Mouse (Mus musculus) ES-E14 (cell line): ENCODE data around the gene Phyh.

Source experiments
- CHD2 ChIP-seq: IDR thresholded peaks from 2 replicates; pipeline ENCODE4 v1.6.1; 2014; ENCODE audit warnings: mild to moderate bottlenecking, low read depth, low read length, inconsistent platforms
- HCFC1 ChIP-seq: IDR thresholded peaks from 2 replicates; pipeline ENCODE4 v1.6.1; 2012; ENCODE audit warnings: low read length, inconsistent platforms, borderline replicate concordance; ENCODE audit not compliant: insufficient read depth
- MAFK ChIP-seq: IDR thresholded peaks from 2 replicates; pipeline ENCODE4 v1.6.1; 2014; ENCODE audit warnings: mild to moderate bottlenecking, low read depth, low read length, inconsistent platforms; ENCODE audit not compliant: insufficient read depth
- ZC3H11A ChIP-seq: IDR thresholded peaks from 2 replicates; pipeline ENCODE4 v1.6.1; 2012; ENCODE audit warnings: low read depth, mild to moderate bottlenecking, inconsistent platforms, low read length, borderline replicate concordance
- ZNF384 ChIP-seq: IDR thresholded peaks from 2 replicates; pipeline ENCODE4 v1.6.1; 2012; ENCODE audit warnings: low read depth, low read length, inconsistent platforms

- TF ChIP-seq ZNF384, result peak; percentile 88
- no peak; the same call in 1 of the 2 replicates for TF ChIP-seq HCFC1
- no peak for TF ChIP-seq MAFK
- no peak for TF ChIP-seq ZC3H11A
- TF ChIP-seq CHD2, result no peak
Observed at GRCm38 (mm10) chr2:4881350-4882248, 37.2 kb upstream of the Phyh start, which contains the start of gene Sephs1.
